Comparison of ENCODE assay signal across 8 mouse cellular contexts in the genomic region with DNA sequence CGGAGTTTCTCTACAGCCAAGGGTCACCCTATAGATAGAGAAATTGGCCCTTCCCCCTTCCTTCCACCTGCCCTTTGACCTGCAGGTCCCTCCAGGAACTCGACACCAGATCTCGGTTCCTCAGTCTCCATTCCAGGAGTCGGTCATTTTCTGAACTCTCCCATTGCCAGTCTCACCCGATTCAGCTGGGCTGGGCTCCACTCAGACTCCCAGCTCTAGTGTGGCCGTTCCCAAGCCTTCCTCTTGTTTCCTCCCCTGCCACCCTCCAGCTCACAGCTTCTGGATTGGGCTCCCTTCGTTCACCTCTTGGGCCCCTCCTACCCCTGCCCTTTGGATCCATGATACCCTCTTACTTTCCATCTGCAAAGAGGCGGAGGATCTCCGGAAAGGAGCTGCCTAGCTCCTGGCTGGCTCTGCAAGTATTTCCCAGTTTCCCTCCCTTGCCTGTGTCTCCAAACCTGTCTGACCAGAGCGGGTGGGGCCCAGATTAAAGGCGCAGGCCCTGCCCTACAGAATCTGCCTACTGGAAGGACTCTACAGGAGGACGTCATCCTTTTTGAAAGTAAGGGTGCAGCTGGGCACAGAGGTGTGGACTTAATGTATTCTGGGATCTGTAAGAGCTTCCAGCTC. TPM values are rescaled to one million over a fixed set of nuclear protein-coding genes. Genes with fewer than 3 reads are reported as not detected.
A peak's percentile ranks its signal among the peaks of the same experiment; 100 is the strongest.
DNase-seq lines count a peak whose midpoint lies in the region; ATAC-seq lines count a peak whose summit lies in the region.

No protein-coding gene starts in this region.

- peaks cover 16% of the 10 kb centered on the region for H3K36me3 ChIP-seq in heart, embryonic 10.5 days
- H3K36me3 ChIP-seq in embryonic facial prominence, embryonic 14.5 days (ENCODE audit: control insufficient read depth, insufficient read depth, low read length) = peaks cover 9% of the 10 kb centered on the region; the same call in 1 of the 2 replicates
- no peaks in the 10 kb centered on the region for H3K36me3 ChIP-seq in limb, embryonic 11.5 days (ENCODE audit: control insufficient read depth, insufficient read depth, low read length)

- 0 out of 2 replicates have a peak overlapping the region, but pooled peaks have one; percentile 39 for H3K9ac ChIP-seq in embryonic facial prominence, embryonic 14.5 days (ENCODE audit: low read depth, low read length)
- H3K9ac ChIP-seq in limb, embryonic 11.5 days (ENCODE audit: low read length) = no peak overlapping the region

- H3K9me3 ChIP-seq in heart, embryonic 10.5 days = no peaks in the 10 kb centered on the region
- no peaks in the 10 kb centered on the region for H3K9me3 ChIP-seq in embryonic facial prominence, embryonic 14.5 days (ENCODE audit: control insufficient read depth, low read length)
- H3K9me3 ChIP-seq in limb, embryonic 11.5 days (ENCODE audit: control insufficient read depth, low read length) = no peaks in the 10 kb centered on the region

- DNase-seq in heart, embryonic 10.5 days (ENCODE audit: low spot score) = no peak
- no peak for DNase-seq in heart, postnatal 36 days
- DNase-seq in embryonic facial prominence, embryonic 14.5 days (ENCODE audit: low spot score) = peak; percentile 68
- no peak for DNase-seq in limb, embryonic 11.5 days (ENCODE audit: low spot score)
- peak; percentile 65 for DNase-seq in lung, postnatal 36 days
- no peak for DNase-seq in natural killer cell, adult 2 months (ENCODE audit: low spot score in 2 of 2)
- no peak for DNase-seq in adrenal gland, adult 2 months
- DNase-seq in layer of hippocampus, postnatal 25 days (ENCODE audit: extremely low spot score in 1 of 2, low spot score in 1 of 2) = no peak

- peak overlapping the region; percentile 31 for H3K4me2 ChIP-seq in embryonic facial prominence, embryonic 14.5 days (ENCODE audit: low read depth, low read length)
- H3K4me2 ChIP-seq in limb, embryonic 11.5 days (ENCODE audit: low read depth, severe bottlenecking) = peak overlapping the region; percentile 22; the same call in 1 of the 2 replicates

- no peak; the same call in 1 of the 2 replicates for ATAC-seq in embryonic facial prominence, embryonic 14.5 days (ENCODE audit: low read depth)
- ATAC-seq in limb, embryonic 11.5 days (ENCODE audit: insufficient number of reproducible peaks, low FRiP score, low TSS enrichment, low read depth) = no peak

- H3K4me3 ChIP-seq in heart, embryonic 10.5 days = peak overlapping the region; percentile 8; the same call in 1 of the 2 replicates
- peak overlapping the region; percentile 22 for H3K4me3 ChIP-seq in embryonic facial prominence, embryonic 14.5 days (ENCODE audit: low read depth, low read length)
- no peak overlapping the region for H3K4me3 ChIP-seq in limb, embryonic 11.5 days (ENCODE audit: low read depth, low read length)

- H3K4me1 ChIP-seq in heart, embryonic 10.5 days = peaks cover 37% of the 10 kb centered on the region
- peaks cover 5% of the 10 kb centered on the region; the same call in 1 of the 2 replicates for H3K4me1 ChIP-seq in embryonic facial prominence, embryonic 14.5 days (ENCODE audit: control insufficient read depth, insufficient read depth, low read length)
- H3K4me1 ChIP-seq in limb, embryonic 11.5 days (ENCODE audit: control insufficient read depth, insufficient read depth, low read length) = peaks cover 10% of the 10 kb centered on the region

- 47% methylated on average over 12 of the region's 12 CpGs for WGBS in heart, embryonic 10.5 days
- WGBS in embryonic facial prominence, embryonic 14.5 days = 40% methylated on average over 12 of the region's 12 CpGs
- WGBS in limb, embryonic 11.5 days = 48% methylated on average over 12 of the region's 12 CpGs

- peaks cover 10% of the 10 kb centered on the region for H3K27me3 ChIP-seq in heart, embryonic 10.5 days (ENCODE audit: insufficient read depth, poor library complexity, severe bottlenecking)
- H3K27me3 ChIP-seq in embryonic facial prominence, embryonic 14.5 days (replicated peaks; ENCODE audit: control insufficient read depth, insufficient read depth, low read length) = no peaks in the 10 kb centered on the region
- no peaks in the 10 kb centered on the region for H3K27me3 ChIP-seq in limb, embryonic 11.5 days (ENCODE audit: control insufficient read depth, insufficient read depth, low read length)

- H3K27ac ChIP-seq in heart, embryonic 10.5 days = peak overlapping the region; percentile 56; the same call in 1 of the 2 replicates
- H3K27ac ChIP-seq in embryonic facial prominence, embryonic 14.5 days (replicated peaks; ENCODE audit: low read depth, low read length) = 0 out of 2 replicates have a peak overlapping the region, but pooled peaks have one; percentile 29
- no peak overlapping the region for H3K27ac ChIP-seq in limb, embryonic 11.5 days (replicated peaks; ENCODE audit: low read depth, low read length)

- intact Hi-C loops in heart, postnatal 36 days (cut with DNase I) = no loop called here

RNA-seq across cellular contexts. Expression of a gene that starts 1.8 kb away (rescaled TPM):
- polyA plus RNA-seq in heart, embryonic 10.5 days (2016; fragmentation: Nextera tagmentation; extraction: Ambion mirVana) = 2.5 and 2.6 TPM in 2 replicates
- 1 to 10 TPM; 1.1 to 2.1 TPM for total RNA-seq in heart, postnatal 36 days (2021)
- 9.9 and 12.7 TPM in 2 replicates for polyA plus RNA-seq in embryonic facial prominence, embryonic 14.5 days (2014; fragmentation: Nextera tagmentation; extraction: Ambion mirVana)
- polyA plus RNA-seq in limb, embryonic 11.5 days (2014; fragmentation: Nextera tagmentation; extraction: Ambion mirVana) = 1.8 and 3.3 TPM in 2 replicates
- 10 to 100 TPM; 13.9 to 14.1 TPM for total RNA-seq in adrenal gland, adult 2 months (2021)
- 20.1 and 22.3 TPM in 2 replicates for polyA plus RNA-seq in adrenal gland, adult 2 months (2012; rRNA removed)
- 1 to 10 TPM; 1.3 to 1.4 TPM for total RNA-seq in layer of hippocampus, postnatal 25 days (2021)

RNA-seq across cellular contexts. Expression of a gene that starts 1.9 kb away (rescaled TPM):
- polyA plus RNA-seq in heart, embryonic 10.5 days (2016; fragmentation: Nextera tagmentation; extraction: Ambion mirVana) = 64.5 and 76.0 TPM in 2 replicates
- 10 to 100 TPM; 38.7 to 42.7 TPM for total RNA-seq in heart, postnatal 36 days (2021)
- 31.3 and 33.6 TPM in 2 replicates for polyA plus RNA-seq in embryonic facial prominence, embryonic 14.5 days (2014; fragmentation: Nextera tagmentation; extraction: Ambion mirVana)
- polyA plus RNA-seq in limb, embryonic 11.5 days (2014; fragmentation: Nextera tagmentation; extraction: Ambion mirVana) = 44.9 and 49.0 TPM in 2 replicates
- total RNA-seq in adrenal gland, adult 2 months (2021) = 10 to 100 TPM; 42.9 to 47.5 TPM
- polyA plus RNA-seq in adrenal gland, adult 2 months (2012; rRNA removed) = 56.3 and 60.2 TPM in 2 replicates
- total RNA-seq in layer of hippocampus, postnatal 25 days (2021) = 10 to 100 TPM; 63.7 to 71.6 TPM

RNA-seq across cellular contexts. Expression of a gene that starts 9.3 kb away (rescaled TPM):
- polyA plus RNA-seq in heart, embryonic 10.5 days (2016; fragmentation: Nextera tagmentation; extraction: Ambion mirVana) = 164 and 179 TPM in 2 replicates
- 10 to 100 TPM; 87.9 to 88.4 TPM for total RNA-seq in heart, postnatal 36 days (2021)
- polyA plus RNA-seq in embryonic facial prominence, embryonic 14.5 days (2014; fragmentation: Nextera tagmentation; extraction: Ambion mirVana) = 127 and 131 TPM in 2 replicates
- 90.5 and 100 TPM in 2 replicates for polyA plus RNA-seq in limb, embryonic 11.5 days (2014; fragmentation: Nextera tagmentation; extraction: Ambion mirVana)
- 100 to 1,000 TPM; 229 to 231 TPM for total RNA-seq in adrenal gland, adult 2 months (2021)
- polyA plus RNA-seq in adrenal gland, adult 2 months (2012; rRNA removed) = 145 and 186 TPM in 2 replicates
- total RNA-seq in layer of hippocampus, postnatal 25 days (2021) = 10 to 100 TPM; 77.5 to 97.5 TPM

RNA-seq across cellular contexts. Expression of a gene that starts 30.2 kb away (rescaled TPM):
- polyA plus RNA-seq in heart, embryonic 10.5 days (2016; fragmentation: Nextera tagmentation; extraction: Ambion mirVana) = 1.7 and 2.2 TPM in 2 replicates
- total RNA-seq in heart, postnatal 36 days (2021) = 1 to 10 TPM in 1 of 2 experiments, under 1 TPM in 1; 0.46 to 1.2 TPM
- polyA plus RNA-seq in embryonic facial prominence, embryonic 14.5 days (2014; fragmentation: Nextera tagmentation; extraction: Ambion mirVana) = 7.3 and 9.2 TPM in 2 replicates
- polyA plus RNA-seq in limb, embryonic 11.5 days (2014; fragmentation: Nextera tagmentation; extraction: Ambion mirVana) = 1.1 and 1.8 TPM in 2 replicates
- total RNA-seq in adrenal gland, adult 2 months (2021) = 1 to 10 TPM; 1.1 to 4.7 TPM
- polyA plus RNA-seq in adrenal gland, adult 2 months (2012; rRNA removed) = 13.5 and 20.0 TPM in 2 replicates
- total RNA-seq in layer of hippocampus, postnatal 25 days (2021) = 10 to 100 TPM; 10.9 to 12.7 TPM

RNA-seq across cellular contexts. Expression of a gene that starts 37.2 kb away (rescaled TPM):
- polyA plus RNA-seq in heart, embryonic 10.5 days (2016; fragmentation: Nextera tagmentation; extraction: Ambion mirVana) = 626 and 718 TPM in 2 replicates
- 100 to 1,000 TPM; 164 to 174 TPM for total RNA-seq in heart, postnatal 36 days (2021)
- polyA plus RNA-seq in embryonic facial prominence, embryonic 14.5 days (2014; fragmentation: Nextera tagmentation; extraction: Ambion mirVana) = 492 and 493 TPM in 2 replicates
- 764 and 785 TPM in 2 replicates for polyA plus RNA-seq in limb, embryonic 11.5 days (2014; fragmentation: Nextera tagmentation; extraction: Ambion mirVana)
- total RNA-seq in adrenal gland, adult 2 months (2021) = 100 to 1,000 TPM; 218 to 316 TPM
- polyA plus RNA-seq in adrenal gland, adult 2 months (2012; rRNA removed) = 48.9 and 64.9 TPM in 2 replicates
- total RNA-seq in layer of hippocampus, postnatal 25 days (2021) = 100 to 1,000 TPM; 165 to 199 TPM

Comparison
In these comparisons a context has a peak if more than half of its experiments do, and no peak if none do; other contexts are left out.
1. DNase-seq: peak in embryonic facial prominence, embryonic 14.5 days (single experiment) and lung, postnatal 36 days (single experiment); none in heart, embryonic 10.5 days (single experiment), heart, postnatal 36 days (0 of 2), limb, embryonic 11.5 days (single experiment), natural killer cell, adult 2 months (0 of 2), adrenal gland, adult 2 months (single experiment) and layer of hippocampus, postnatal 25 days (0 of 2).